Mouse (Mus musculus) A20 (cell line): ENCODE data around the gene Bcl11a.
"Not testable (repeated sequence)": the region's sequence is repeated elsewhere in the genome, so short reads cannot be mapped to it uniquely, and the experiment has no call there.

Experiments used
- DNase-seq: peaks from one replicate; pipeline ENCODE4 v3.0.0-alpha.2; 2011; ENCODE audit warnings: low read depth, low spot score

Bcl11a gene

DNA sequence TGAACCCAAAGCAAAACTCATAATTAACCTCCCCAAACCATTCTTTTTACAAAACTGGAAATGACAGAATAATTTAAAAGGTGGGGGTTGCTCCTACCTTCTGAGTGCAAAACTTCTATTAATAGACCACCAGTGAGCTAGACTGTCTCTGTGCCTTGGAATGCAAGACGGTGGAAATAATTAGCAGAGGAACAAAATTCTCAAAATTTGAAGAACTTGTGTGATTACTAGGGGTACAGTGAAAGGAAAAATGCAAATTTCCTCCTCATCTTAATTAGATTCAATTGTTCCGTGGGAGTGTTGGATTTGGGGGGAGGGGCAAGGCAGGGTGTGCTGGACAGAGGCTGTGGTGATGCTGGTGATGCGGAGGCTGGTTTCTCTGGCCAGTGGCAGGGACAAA, 20.8 kb downstream of the Bcl11a start:
- no peak for DNase-seq

DNA sequence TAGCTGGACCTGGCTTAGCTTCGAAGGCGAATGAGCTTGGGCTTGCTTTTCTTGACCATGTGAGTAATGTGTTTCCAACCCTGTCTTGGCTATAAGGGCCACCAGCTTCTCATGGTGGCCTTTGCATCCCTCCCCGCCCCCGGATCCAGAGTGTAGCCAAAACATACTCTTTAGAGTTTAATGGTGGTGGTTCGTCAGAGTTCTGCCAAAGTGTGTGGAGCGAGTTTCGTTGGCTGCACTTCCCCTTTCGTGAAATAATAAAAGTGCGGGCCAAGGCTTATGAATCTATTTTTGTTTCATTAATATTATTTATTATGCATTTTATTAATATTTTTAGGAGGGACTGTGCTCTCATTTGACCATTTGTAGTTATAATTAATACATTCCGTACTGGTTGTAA, 21.4 kb downstream of the Bcl11a start:
- DNase-seq = no peak

DNA sequence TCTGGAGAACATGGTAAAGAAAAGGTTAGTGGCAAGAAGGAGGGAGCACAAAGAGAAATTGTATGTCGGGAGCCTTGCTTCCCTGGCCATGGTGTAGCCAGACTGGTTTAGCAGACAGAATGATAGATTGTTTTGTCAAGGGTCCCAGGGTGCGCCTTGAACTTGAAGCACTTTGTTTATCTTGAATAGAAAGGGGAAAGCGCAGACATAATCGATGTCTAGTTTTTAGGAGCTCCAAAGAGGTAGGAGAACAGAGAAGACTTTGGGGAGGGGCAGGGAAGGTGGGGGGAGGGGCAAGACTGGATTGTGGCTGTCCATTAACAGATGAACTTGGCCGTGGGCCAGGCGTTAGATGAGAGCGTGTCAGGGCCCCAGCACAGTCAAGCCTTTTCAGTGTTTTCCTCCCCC, 22.0 kb downstream of the Bcl11a start:
- no peak for DNase-seq

DNA sequence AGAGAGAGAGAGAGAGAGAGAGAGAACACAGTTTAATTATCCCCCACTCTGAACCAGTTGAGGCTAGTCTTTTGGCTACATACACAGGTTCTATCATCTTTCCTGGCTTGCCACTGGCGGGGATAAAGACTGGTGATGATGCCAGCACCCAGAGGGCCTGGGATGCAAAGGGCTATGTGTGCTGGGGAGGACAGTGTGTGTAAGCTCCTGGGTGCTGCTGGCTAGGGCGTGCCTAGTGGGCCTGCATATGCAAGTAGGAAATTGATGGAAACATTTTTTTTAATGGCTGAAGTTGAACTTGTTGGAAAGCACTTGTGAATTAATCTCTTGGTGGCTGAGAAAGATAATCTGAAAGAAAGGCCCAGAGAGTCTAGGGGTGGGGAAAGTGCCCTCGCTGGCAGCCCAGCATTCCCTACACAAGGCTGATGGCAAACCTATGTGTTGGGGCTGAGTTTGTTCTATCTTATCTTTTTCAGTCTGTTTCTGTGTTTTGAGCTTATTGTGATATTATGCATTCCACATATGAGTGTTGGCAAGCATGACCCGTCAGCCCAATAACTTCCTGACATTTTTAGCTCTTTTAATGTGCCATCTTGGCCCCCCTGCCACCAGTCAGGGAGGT, 22.7 kb downstream of the Bcl11a start:
- no peak for DNase-seq

DNA sequence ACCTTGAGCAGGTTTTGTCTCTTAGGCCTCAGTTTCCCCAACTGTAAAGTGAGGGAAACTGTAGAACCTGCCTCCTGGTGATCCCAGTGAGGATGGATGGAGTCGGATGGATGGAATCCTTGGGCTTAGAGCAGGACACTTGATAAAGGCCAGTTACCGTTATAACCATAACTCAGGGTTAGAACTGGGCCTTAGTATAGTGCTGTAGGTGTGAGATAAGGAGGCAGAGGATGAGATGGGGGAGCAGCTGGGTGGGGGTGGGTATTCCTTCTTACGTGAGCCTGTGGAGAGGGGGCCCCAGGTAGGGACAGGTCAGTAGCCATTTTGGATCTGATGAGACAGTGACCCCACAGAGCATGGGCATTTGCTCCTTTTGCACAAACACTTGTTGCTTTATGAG, 23.8 kb downstream of the Bcl11a start:
- DNase-seq = no peak

DNA sequence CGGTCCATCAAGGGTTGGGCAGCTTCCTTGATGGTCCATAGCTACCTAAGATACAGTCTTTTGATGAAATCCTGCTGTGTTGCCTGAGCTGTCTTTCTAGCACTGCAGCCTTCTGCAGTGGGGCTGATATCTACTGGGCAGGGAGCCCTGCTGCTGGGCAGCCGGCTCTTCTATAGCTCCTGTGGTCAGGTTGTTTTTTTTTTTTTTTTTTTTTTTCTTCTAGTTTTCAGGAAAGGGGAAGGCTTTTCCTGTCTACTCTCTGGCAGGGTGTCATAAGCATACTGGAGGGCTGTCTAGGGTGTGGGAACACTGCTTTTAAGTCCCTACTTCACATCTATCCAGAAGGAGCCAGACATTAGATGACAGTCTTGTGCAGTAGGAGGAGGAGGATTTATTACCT, 24.5 kb downstream of the Bcl11a start:
- DNase-seq = no peak

DNA sequence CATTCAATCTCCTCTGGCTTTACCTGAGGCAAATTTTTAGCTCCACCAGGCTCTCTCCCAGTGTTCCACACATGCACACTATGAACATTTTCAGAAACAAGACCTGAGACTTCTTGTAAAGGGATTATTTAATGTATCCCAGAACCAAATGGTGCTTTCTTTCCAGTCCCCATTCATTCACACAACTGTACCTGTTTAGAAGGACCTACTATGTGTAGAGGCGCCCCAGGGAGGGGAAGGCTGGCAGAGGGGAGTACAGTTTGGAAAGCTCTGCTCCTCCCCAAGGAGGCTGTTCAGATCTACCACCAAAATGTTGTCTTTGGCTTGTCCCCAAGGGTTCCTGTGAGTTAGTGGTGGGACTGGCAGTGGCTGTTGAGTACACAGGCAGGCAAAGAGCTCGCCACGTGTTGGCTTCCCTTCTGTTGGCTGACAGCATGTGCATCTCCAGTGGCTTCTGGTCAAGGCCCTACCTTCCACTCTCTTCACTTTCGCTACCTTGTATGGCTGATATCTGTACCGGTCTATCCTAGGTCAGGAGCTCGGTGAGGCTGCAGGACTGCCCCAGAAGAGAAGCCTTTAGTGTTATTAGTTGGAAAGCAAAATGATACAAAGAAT, 25.4 kb downstream of the Bcl11a start:
- DNase-seq = no peak

DNA sequence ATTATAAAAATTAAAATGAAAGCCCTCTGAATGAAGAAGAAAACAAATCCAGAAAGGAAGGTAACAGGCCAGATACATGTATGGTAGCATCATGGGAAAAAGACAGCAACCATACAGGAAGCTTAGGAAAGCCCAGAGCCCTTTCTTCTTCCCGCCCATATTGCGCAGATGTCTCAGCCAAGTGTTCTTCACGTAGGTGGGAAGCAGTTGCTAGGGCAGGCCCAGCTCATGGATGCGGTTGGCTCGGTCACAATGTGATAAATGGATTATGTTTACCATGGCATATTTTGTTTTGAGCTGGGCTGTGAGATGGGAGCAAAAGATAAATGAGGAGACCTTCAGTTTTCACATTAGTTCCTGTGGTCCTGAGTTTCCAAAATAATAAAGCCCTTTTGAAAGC, 29.6 kb downstream of the Bcl11a start:
- DNase-seq = no peak

DNA sequence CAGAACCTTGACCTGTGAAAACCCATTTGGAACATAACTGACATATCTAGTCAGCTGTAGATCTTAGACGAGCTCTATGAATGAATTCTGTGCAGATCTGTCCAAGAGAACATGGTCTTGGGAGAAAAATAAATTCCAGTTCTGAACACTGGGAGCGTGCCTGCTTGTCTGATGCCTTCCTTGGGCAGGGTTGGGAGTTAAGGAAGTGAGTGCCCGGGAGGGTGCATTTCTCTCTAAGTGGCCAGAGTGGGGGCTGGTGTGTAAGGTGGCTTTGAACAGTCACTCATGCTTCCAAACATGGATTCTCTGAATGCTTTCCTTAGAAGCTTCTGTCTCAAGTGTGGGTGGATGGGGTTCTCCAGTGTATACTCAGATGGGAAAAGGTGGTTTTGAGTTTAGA, 31.1 kb downstream of the Bcl11a start:
- no peak for DNase-seq

DNA sequence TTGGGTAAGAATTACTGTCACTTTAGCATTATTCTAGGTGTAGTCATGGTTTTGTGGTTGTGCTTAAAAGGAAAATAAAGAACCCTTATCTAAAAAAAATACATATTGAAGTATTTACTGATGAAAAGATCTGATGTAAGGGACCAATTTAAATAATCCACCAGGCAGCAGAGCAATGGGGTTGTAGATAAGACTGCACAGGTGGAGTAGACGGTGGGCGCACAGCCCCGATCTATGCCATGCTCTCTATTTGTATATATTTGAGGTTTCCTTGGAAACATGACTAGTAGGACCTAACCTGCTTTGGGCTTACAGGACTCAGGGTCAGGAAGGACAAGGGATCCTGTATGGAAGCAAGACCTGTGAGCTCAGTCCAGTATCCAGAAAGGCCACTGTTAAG, 31.5 kb downstream of the Bcl11a start:
- DNase-seq = no peak

DNA sequence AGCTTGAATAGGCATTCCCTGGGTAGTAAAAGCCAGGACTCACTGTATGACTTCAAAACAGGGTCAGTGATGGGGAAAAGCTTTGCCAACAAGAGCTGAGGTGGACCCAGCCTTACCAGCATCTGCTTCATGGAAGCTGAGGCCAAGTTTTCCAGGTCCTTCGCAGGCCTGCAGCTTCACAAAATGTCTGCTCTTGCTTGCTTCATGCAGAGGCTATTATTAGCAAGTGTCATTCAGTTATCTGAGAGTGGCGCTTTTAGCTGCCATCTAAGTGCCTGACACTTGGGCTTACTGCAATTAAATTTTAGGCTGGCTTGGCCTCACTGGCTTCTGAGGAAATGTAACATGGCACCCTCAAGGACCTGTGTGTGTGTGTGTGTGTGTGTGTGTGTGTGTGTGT, 32.3 kb downstream of the Bcl11a start:
- no peak for DNase-seq

DNA sequence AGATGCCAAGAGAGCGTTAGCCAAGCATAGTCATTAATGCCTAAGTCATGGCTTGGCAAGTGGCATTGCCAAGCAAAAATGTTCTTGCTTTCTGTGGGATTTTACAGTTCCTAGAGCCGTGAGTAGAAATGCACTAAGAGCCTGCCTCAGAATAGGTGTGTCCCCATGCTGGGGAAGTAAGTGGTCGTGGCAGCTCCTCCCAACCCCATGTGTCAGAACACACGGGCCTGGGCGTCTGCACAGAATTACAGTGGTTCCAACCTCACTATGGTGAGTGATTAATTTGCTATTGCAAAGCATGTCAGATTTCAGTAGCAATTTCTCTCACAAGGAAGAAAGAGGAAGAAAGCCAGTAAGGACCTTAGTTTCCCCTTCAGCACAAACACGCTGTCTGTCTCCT, 33.9 kb downstream of the Bcl11a start:
- no peak for DNase-seq

DNA sequence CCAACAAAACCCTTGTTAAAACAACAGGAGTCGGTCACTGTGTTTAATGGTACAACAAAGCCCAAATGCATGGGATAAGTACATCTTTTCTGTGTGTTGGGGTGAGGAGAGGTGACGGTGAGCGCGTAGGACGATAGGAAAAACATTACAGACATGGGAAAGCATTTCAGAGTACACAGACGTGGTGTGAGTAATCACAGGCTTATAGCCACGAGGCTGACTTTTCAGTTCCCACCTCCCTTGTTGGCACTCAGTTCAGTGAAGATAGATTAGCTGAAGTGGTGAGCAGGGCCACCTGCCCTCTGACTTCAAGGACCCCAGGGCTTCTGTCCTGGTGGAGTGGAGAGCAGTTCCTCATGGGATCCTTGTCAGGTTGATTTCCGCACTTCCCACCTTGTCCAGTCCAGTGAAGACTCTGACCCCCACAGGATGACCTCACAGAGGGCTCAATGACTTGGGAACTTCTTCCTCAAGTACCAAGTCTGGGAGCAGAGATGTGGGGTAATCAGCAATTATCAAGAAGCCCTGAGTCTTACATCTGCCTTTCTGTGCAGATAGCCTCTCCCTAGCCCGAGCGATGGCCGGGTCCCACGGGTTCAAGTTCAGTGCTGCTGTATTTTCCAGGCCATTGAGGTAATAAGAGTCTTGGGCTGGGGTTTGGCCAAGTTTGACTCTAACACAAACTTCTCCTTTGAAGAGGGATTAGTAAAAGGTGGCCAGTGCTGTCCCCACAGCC, 37.3 kb downstream of the Bcl11a start:
- no peak for DNase-seq

DNA sequence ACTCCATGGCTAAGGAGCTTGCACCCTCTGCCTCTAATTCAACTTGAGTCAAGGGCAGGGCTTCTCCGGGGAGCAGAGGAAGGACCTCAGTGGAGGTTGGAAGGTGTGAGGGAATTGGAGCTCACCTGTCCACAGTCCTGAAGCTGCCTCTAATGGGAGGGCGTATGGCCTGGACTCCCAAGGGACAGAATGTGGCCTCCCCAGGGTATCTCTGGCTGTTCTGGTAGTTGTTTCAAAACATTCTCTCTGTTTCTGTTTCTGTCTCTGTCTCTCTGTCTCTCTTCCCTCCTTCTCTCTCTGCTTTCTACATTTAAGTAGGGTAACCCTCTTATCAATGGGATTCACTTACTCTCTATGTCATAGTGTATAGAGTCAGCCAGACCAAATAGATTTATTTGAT, 38.2 kb downstream of the Bcl11a start:
- DNase-seq = no peak

DNA sequence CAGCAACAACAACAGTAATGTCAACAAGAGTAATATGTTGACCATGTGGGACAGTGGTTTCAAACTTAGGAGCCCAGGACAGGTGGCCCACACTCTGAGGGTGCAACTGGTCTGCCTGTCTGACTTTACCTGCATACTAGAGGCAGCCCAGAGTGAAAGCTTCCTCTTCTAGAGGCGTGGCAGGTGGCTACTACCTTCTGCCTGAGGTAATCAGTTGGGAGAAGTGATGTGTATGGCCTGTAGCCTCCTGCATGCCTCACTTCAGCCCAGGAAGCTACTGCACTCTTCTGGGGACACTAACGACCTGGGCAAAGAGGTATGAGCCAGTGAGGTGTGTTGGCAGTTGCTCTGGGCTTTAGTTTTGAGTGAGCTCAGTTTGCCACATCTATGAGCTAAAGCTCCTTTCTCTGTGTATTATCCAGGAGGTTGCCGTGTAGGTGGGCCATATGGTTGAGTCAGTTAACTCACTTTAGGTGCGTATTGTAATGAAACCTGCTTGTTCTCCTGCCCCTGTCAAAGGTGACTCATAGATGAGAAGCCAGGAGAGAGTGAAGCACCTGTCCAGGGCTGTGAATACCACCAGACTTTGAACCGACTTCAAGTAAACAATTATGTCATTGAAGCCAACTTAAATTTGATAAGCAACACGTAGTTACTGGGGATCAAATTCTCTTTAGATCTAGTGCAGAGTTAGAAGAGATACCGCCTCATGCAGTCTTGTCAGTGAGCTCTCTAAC, 38.9 kb downstream of the Bcl11a start:
- no peak for DNase-seq

DNA sequence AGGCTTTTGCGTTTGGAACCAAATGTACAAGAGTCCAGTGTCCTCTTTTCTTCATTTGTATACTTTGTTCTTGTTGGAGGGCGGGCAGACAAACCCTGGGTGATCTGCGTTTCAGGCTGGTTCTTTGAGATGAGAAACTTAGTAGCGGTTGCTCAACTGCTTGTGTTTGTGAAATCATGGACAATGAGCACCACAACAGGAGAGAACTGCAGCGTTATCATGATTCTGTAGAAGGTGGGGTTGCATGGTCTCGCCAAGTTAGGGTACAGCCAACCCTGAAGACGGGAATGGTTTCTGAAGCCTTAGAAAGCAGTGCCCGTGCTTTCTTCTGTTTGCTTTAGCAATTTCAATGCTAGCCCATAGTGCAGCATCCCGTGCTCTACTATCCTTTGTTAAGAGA, 43.3 kb downstream of the Bcl11a start:
- DNase-seq = no peak

DNA sequence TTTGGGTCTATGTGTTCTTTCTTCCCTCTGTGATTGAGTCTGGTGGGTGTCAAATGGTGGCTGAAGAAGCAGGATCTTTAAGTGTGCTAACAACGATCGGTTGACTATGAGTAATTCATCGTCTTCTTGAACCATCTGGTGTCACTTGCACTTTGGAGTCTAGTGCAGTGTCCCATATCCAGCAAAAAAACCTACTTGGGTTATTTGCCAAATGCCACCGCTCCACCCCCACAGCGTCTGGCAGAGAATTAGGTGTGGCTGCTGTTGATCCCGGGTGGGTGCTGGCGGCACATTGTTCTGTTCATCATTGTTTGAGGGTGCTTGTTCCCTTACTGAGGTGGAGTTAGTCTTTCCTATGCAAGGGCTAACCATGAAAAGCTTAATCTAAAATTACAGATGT, 45.0 kb downstream of the Bcl11a start:
- no peak for DNase-seq

DNA sequence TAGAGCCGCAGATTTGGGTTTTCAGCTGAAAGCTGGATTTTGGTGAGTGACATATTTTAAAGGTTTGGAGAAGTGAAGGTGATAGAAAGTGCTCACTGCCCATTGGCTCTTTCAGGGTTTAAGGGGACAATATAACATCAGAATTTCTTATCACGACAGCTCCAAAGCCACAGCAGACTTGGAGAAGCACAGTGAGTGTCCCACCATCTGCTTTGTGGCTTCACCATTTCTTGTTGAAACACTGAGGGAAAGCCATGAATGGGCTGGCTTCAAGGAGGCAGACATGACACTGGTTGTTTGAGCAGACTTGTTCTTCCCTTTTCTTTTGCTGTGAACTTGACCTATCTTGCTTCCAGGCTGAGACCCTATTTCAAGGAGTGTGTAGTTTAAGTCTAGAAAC, 46.1 kb downstream of the Bcl11a start:
- DNase-seq = no peak

DNA sequence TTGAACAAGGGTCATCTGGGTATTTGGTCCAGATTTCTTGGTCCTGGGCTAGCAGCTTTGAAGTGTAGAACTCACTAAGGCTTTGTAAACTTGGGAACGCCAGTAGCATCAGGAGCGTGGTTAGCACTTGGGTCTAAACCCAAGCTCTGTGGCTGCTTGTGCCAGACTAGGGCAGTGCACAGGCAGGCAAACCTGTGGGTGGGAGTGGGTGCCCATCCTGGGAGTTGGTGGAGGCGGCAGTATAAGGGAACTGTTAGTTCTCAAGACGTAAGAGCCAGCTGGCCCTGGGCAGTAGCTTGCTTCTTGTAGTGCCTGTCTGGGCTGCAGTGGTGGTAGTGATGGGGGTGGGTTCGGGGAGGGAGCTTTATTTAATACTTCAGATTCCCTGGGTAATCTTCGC, 47.2 kb downstream of the Bcl11a start:
- DNase-seq = no peak

DNA sequence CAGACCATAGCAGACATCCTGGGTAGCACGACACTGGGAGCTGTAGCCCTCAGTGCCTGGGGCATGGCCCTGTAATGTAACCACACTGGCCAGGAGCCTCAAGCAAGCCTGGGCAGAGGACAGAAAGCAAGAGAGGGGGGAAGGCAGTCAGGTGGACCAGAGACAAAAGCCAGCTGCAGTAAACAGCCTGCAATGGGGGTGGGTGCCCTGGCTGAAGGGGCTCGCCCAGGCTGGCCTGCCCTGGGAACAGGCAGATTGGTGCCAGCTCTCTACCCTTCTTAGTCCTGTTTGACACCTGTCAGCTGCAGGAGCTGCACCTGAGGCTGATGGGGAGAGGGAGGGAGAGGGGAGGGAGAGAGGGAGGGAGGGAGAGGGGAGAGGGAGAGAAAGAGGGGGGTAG, 50.1 kb downstream of the Bcl11a start:
- DNase-seq = peak; percentile 84

DNA sequence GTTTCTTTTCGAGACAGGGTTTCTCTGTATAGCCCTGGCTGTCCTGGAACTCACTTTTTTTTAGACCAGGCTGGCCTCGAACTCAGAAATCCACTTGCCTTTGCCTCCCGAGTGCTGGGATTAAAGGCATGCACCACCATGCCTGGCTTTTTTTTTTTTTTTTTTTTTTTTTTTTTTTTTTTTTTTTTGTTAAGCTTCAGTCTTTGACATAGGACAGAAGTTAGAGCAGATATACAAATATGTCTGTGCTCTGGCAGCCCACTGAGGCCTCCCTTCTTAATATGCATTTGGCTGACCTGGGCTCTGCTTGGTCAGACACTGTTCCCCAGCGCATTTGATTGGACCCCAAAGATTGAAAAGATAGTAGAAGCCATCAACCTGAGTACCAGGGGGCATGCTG, 51.0 kb downstream of the Bcl11a start:
- DNase-seq = not testable (repeated sequence)

DNA sequence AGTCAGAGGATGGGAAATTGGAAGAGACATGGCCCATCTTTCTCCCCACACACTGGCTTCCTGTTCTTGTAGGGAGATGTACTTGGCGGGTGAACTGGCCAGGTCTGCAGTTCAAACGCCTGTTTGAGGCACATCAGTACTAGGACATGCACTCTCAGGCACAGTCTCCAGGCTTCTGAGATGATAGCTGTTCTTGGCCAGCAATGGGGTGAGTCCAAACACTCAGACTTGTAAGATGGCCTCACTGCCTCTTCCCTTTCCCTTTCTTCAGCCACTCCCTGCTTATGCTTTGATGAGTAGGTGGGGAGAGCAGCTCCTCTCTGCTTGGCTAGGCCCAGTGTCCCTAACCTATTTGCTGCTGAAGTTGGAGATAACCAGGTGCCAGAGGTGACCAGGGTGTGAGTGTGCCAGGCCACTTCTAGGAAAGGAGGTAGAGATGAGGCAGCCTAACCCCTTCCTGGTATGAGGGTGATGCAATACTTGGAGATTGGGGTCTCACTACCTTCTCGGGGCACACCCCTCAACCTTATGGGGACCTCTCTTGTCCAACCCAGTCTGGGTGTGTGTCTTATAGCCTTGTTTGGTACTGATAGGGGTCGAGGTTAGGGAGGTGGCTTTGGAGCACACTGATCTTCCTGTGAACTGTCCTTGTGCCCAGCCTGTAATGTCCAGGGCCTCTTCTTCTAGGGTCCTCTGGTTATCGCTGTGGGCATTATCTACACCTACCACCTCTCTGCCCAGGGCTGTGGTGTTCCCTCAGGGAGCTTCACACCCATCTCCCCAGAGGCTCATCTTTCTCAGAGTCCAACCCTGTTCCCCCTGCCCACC, 51.7 kb downstream of the Bcl11a start:
- peak; percentile 45 for DNase-seq
